Mouse (Mus musculus) heart, embryonic 11.5 days (tissue): Measurements from ENCODE around the gene Amot. TPM values are rescaled to one million over a fixed set of nuclear protein-coding genes. Genes with fewer than 3 reads are reported as not detected.

Source experiments
- ATAC-seq: fragments of 200-750 bp; cut with Nextera tagmentation; replicated peaks from 2 replicates; pipeline ENCODE4 v1.8.0; 2017; ENCODE audit warnings: moderate library complexity; ENCODE audit not compliant: insufficient number of reproducible peaks, low FRiP score, low TSS enrichment
- H3K27ac ChIP-seq: fragments of 300-500 bp; sonication (generic); 2 replicates; pipeline ENCODE4 v1.5.1; 2014; ENCODE audit warnings: mild to moderate bottlenecking, low read depth, low read length
- H3K27me3 ChIP-seq: fragments of 300-500 bp; sonication (generic); 2 replicates; pipeline ENCODE4 v1.6.1; 2014; ENCODE audit warnings: mild to moderate bottlenecking, low read length, mixed read lengths; ENCODE audit not compliant: control insufficient read depth, insufficient read depth
- H3K36me3 ChIP-seq: fragments of 300-500 bp; sonication (generic); 2 replicates; pipeline ENCODE4 v1.6.1; 2014; ENCODE audit warnings: mild to moderate bottlenecking, low read length, moderate library complexity, mixed read lengths; ENCODE audit not compliant: control insufficient read depth, insufficient read depth
- H3K4me1 ChIP-seq: fragments of 300-500 bp; sonication (generic); 2 replicates; pipeline ENCODE4 v1.6.1; 2014; ENCODE audit warnings: low read length; ENCODE audit not compliant: control insufficient read depth, insufficient read depth
- H3K4me2 ChIP-seq: fragments of 300-500 bp; sonication (generic); 2 replicates; pipeline ENCODE4 v1.6.1; 2014; ENCODE audit warnings: mild to moderate bottlenecking, moderate library complexity
- H3K4me3 ChIP-seq: fragments of 300-500 bp; sonication (generic); 2 replicates; pipeline ENCODE4 v1.5.1; 2014; ENCODE audit warnings: low read depth, low read length
- H3K9ac ChIP-seq: fragments of 300-500 bp; sonication (generic); 2 replicates; pipeline ENCODE4 v1.6.1; 2014; ENCODE audit warnings: mild to moderate bottlenecking, low read depth, low read length, moderate library complexity
- H3K9me3 ChIP-seq: fragments of 300-500 bp; sonication (generic); replicated peaks from 2 replicates; pipeline ENCODE4 v1.6.1; 2016; ENCODE audit warnings: low read length; ENCODE audit not compliant: control insufficient read depth
- WGBS: fragments of 180-500 bp; shearing (Covaris S2); extraction: QIAGEN DNeasy Blood & Tissue Kit; methylation state at CpG from one replicate; pipeline ENCODE4 v1.1.7; 2014; ENCODE audit not compliant: insufficient replicate concordance; 5-methylcytosine and 5-hydroxymethylcytosine counted together
- polyA plus RNA-seq: library from polyadenylated mRNA; unstranded; fragments of >200 nt; fragmentation: Nextera tagmentation; extraction: Ambion mirVana; gene quantifications from 2 replicates; pipeline ENCODE4 v1.2.1, GENCODE M21; 2014

Gene Amot
- 14.1 and 14.3 TPM in 2 replicates for polyA plus RNA-seq

DNA sequence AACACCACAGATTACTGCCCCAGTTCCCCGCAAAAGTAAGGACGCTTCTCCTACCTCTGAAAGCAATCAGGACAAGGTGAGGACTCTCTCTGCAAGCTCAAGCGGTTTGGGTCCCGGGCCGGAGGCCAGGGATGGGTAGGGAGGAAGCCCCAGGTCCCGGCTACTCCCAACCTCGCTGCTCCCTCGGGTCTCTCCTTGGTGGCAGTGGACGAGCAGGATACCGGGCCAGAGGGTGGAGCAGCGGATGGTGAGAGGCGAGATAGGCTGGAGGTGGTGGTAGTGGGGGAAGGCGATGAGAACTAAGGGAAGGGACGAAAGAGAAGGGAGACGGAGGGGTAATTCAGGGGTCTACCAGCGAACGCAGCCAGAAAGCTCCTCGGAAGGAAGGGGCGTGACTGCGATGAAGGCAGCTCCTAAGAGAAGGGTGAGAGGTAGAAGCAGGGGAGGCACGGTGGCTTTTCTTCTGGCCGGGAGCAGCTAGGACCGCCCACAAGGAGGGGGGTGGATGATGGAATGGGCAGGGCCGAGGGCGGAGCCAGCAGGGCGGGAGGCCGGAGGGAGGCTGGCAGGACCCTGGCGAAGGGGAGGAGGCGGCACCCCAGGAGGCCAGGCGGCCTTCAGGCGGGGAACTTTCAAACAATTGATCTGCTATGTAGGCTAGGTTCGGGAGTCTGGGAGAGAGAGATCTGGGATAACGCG, at the start of gene Amot:
Gene Amot (minus strand): TSS at position 465 of the 699 bp plus-strand sequence.
- WGBS, result 14% methylated on average over 34 of the region's 34 CpGs
- Histone ChIP-seq H3K9me3 (no peaks in the 10 kb centered on the region), H3K36me3 (no peaks in the 10 kb centered on the region), H3K27ac (peak within 1 kb of the TSS; percentile 70), H3K27me3 (no peaks in the 10 kb centered on the region), H3K4me3 (peak within 1 kb of the TSS; percentile 48), H3K9ac (peak within 1 kb of the TSS; percentile 60), H3K4me2 (peak within 1 kb of the TSS; percentile 68), H3K4me1 (no peaks in the 10 kb centered on the region)
- peak; percentile 90 for ATAC-seq

- ATAC-seq, result no peak
- no peak overlapping the region for H3K9ac ChIP-seq
- H3K27ac ChIP-seq, result no peak overlapping the region
- H3K27me3 ChIP-seq, result no peaks in the 10 kb centered on the region
- no peak overlapping the region for H3K4me3 ChIP-seq
- 73% methylated on average over 3 of the region's 3 CpGs for WGBS
- no peaks in the 10 kb centered on the region for H3K9me3 ChIP-seq
- no peak overlapping the region for H3K4me2 ChIP-seq
- H3K36me3 ChIP-seq, result no peaks in the 10 kb centered on the region
- no peaks in the 10 kb centered on the region for H3K4me1 ChIP-seq
Measured at GRCm38 (mm10) chrX:145545060-145545459, 40.1 kb upstream of the Amot start.

GRCm38 (mm10) chrX:145543602-145544490, 38.9 kb upstream of the Amot start:
- no peak overlapping the region for H3K4me2 ChIP-seq
- H3K4me3 ChIP-seq, result no peak overlapping the region
- no peak overlapping the region for H3K9ac ChIP-seq
- no peak overlapping the region for H3K27ac ChIP-seq
- H3K27me3 ChIP-seq, result no peaks in the 10 kb centered on the region
- ATAC-seq, result no peak
- WGBS, result 56% methylated on average over 4 of the region's 4 CpGs
- H3K36me3 ChIP-seq, result no peaks in the 10 kb centered on the region
- no peaks in the 10 kb centered on the region for H3K9me3 ChIP-seq
- H3K4me1 ChIP-seq, result no peaks in the 10 kb centered on the region

DNA sequence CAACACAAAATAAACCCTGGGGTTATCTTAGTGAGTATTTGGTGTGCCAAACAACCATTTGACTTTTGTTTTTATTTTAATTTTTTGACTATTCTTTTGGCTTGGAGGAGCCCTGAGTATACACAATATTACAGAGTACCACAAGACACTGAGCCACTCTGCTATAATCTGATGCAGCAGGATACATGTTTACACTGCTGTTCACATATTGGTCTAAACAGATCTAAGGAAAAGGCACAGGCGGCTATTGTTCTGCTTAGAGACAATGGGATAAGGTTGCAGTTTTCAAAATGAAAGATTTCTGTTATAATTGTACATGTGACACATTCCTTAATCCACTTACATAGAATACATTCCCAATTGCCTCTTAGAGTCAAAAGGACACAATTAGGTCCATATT, 36.1 kb upstream of the Amot start:
- Histone ChIP-seq H3K27ac (no peak overlapping the region), H3K9ac (no peak overlapping the region), H3K4me3 (no peak overlapping the region), H3K4me1 (no peaks in the 10 kb centered on the region), H3K9me3 (no peaks in the 10 kb centered on the region), H3K4me2 (no peak overlapping the region), H3K36me3 (no peaks in the 10 kb centered on the region), H3K27me3 (no peaks in the 10 kb centered on the region)
- WGBS, result 73% methylated on average over 1 of the region's 1 CpGs
- ATAC-seq, result no peak

GRCm38 (mm10) chrX:145540321-145540720, 35.3 kb upstream of the Amot start:
- Histone ChIP-seq H3K36me3 (no peaks in the 10 kb centered on the region), H3K4me2 (no peak overlapping the region), H3K27ac (no peak overlapping the region), H3K4me3 (no peak overlapping the region), H3K4me1 (no peaks in the 10 kb centered on the region), H3K9me3 (no peaks in the 10 kb centered on the region), H3K9ac (no peak overlapping the region), H3K27me3 (no peaks in the 10 kb centered on the region)
- ATAC-seq, result no peak
- 92% methylated on average over 1 of the region's 1 CpGs for WGBS

- no peaks in the 10 kb centered on the region for H3K36me3 ChIP-seq
- H3K27ac ChIP-seq, result no peak overlapping the region
- no peaks in the 10 kb centered on the region for H3K4me1 ChIP-seq
- no peak for ATAC-seq
- H3K27me3 ChIP-seq, result no peaks in the 10 kb centered on the region
- no peaks in the 10 kb centered on the region for H3K9me3 ChIP-seq
- H3K4me3 ChIP-seq, result no peak overlapping the region
- H3K4me2 ChIP-seq, result no peak overlapping the region
- 63% methylated on average over 1 of the region's 1 CpGs for WGBS
- no peak overlapping the region for H3K9ac ChIP-seq
Measured at GRCm38 (mm10) chrX:145529602-145530001, 24.6 kb upstream of the Amot start.

DNA sequence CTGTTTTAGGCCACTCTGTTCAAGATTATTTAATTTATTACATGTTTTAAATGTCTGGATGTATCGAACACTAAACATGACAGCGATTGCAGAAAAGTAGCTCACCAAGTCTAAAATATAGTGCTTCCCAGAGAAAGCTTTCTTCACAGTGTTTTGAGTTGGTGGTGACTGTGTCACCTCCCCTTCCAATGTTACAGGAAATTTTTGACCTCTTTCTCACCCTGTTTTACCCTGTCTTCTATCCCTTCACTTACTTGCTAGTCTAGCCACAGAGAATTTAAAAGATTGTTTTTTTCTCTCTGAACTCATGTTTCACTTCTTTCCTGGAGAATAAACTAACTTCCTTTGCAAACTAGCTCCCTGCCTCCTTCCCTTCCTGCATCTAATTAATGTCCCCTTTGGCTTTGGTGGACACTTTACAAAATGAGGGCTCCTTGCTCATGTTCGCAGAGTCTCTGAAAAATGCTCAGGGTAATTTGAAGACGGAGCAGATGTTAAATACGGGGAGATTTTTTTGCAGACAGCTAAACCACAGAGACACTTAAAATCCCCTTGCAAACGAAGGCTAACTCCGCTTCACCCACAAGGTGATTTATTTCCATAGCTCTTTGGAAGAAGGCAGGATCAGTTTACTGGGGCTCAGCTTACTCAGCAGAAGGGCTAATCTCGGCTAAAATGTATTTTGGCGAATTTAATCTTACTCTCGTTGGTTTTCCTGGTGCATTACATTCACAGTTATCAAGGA, 11.5 kb upstream of the Amot start:
- H3K27me3 ChIP-seq, result no peaks in the 10 kb centered on the region
- ATAC-seq, result no peak
- no peak overlapping the region for H3K9ac ChIP-seq
- H3K4me3 ChIP-seq, result no peak overlapping the region
- H3K4me2 ChIP-seq, result no peak overlapping the region
- H3K27ac ChIP-seq, result no peak overlapping the region
- 56% methylated on average over 10 of the region's 10 CpGs for WGBS
- no peaks in the 10 kb centered on the region for H3K36me3 ChIP-seq
- H3K4me1 ChIP-seq, result no peaks in the 10 kb centered on the region; the same call in 1 of the 2 replicates
- no peaks in the 10 kb centered on the region for H3K9me3 ChIP-seq

GRCm38 (mm10) chrX:145515498-145516158, 10.6 kb upstream of the Amot start:
- H3K9ac ChIP-seq, result no peak overlapping the region
- no peak overlapping the region for H3K4me2 ChIP-seq
- ATAC-seq, result no peak
- WGBS, result 43% methylated on average over 9 of the region's 9 CpGs
- no peaks in the 10 kb centered on the region for H3K9me3 ChIP-seq
- no peaks in the 10 kb centered on the region for H3K27me3 ChIP-seq
- H3K4me3 ChIP-seq, result no peak overlapping the region
- H3K36me3 ChIP-seq, result no peaks in the 10 kb centered on the region
- H3K4me1 ChIP-seq, result no peaks in the 10 kb centered on the region; the same call in 1 of the 2 replicates
- H3K27ac ChIP-seq, result no peak overlapping the region
